Mouse (Mus musculus) stomach, postnatal 0 days (tissue): ENCODE results near the gene Gp6. TPM values are rescaled to one million over a fixed set of nuclear protein-coding genes. Genes with fewer than 3 reads are reported as not detected.

Source experiments
- ATAC-seq: fragments of 200-750 bp; cut with Nextera tagmentation; 2 replicates; pipeline ENCODE4 v1.8.0; 2017; ENCODE audit not compliant: low FRiP score, low TSS enrichment
- DNase-seq: peaks from one replicate; pipeline ENCODE4 v3.0.0-alpha.2; 2016; ENCODE audit warnings: low spot score
- H3K27ac ChIP-seq: fragments of 300-500 bp; sonication (generic); replicated peaks from 2 replicates; pipeline ENCODE4 v1.5.1; 2014; ENCODE audit warnings: mild to moderate bottlenecking, control low read depth
- H3K27me3 ChIP-seq: fragments of 300-500 bp; sonication (generic); 2 replicates; pipeline ENCODE4 v1.6.1; 2014; ENCODE audit warnings: low read length; ENCODE audit not compliant: control insufficient read depth, insufficient read depth
- H3K36me3 ChIP-seq: fragments of 300-500 bp; sonication (generic); 2 replicates; pipeline ENCODE4 v1.6.1; 2014; ENCODE audit warnings: low read length, mixed read lengths; ENCODE audit not compliant: control insufficient read depth, insufficient read depth
- H3K4me1 ChIP-seq: fragments of 300-500 bp; sonication (generic); replicated peaks from 2 replicates; pipeline ENCODE4 v1.6.1; 2014; ENCODE audit warnings: antibody characterized with exemption; ENCODE audit not compliant: control insufficient read depth, insufficient read depth
- H3K4me2 ChIP-seq: fragments of 300-500 bp; sonication (generic); replicated peaks from 2 replicates; pipeline ENCODE4 v1.6.1; 2014; ENCODE audit warnings: low read depth, mild to moderate bottlenecking, control low read depth, moderate library complexity
- H3K4me3 ChIP-seq: fragments of 300-500 bp; sonication (generic); 2 replicates; pipeline ENCODE4 v1.5.1; 2014; ENCODE audit warnings: low read depth, low read length, control low read depth
- H3K9ac ChIP-seq: fragments of 300-500 bp; sonication (generic); 2 replicates; pipeline ENCODE4 v1.6.1; 2014; ENCODE audit warnings: mild to moderate bottlenecking, low read length, control low read depth, mixed read lengths
- H3K9me3 ChIP-seq: fragments of 300-500 bp; sonication (generic); 2 replicates; pipeline ENCODE4 v1.6.1; 2016; ENCODE audit warnings: low read length; ENCODE audit not compliant: control insufficient read depth
- CTCF ChIP-seq: IDR thresholded peaks from 2 replicates; pipeline ENCODE4 v1.5.1; 2016; ENCODE audit warnings: antibody characterized with exemption, low read depth, mild to moderate bottlenecking, moderate library complexity
- EP300 ChIP-seq: optimal IDR thresholded peaks from 2 replicates; pipeline ENCODE3; 2016; ENCODE audit warnings: antibody characterized with exemption
- WGBS: fragments of 180-500 bp; shearing (Covaris S2); extraction: QIAGEN DNeasy Blood & Tissue Kit; methylation state at CpG from one replicate; pipeline ENCODE4 v1.1.7; 2014; 5-methylcytosine and 5-hydroxymethylcytosine counted together
- microRNA-seq: library from miRNA; unstranded; fragments of <30 nt; microRNA quantifications from one replicate; pipeline ENCODE4, GENCODE M21; 2016
- polyA plus RNA-seq: library from polyadenylated mRNA; unstranded; fragments of >200 nt; fragmentation: Nextera tagmentation; extraction: Ambion mirVana; gene quantifications from 2 replicates; pipeline ENCODE4 v1.2.1, GENCODE M21; 2015

Gp6 gene
- polyA plus RNA-seq, 1 experiment from 2014 or later, result 0.01 TPM

GRCm38 (mm10) chr7:4373521-4373920 is 24.0 kb downstream of the Gp6 start:
- Histone ChIP-seq H3K27ac (no peak overlapping the region), H3K4me3 (no peak overlapping the region), H3K27me3 (no peaks in the 10 kb centered on the region), H3K4me2 (no peak overlapping the region), H3K9me3 (no peaks in the 10 kb centered on the region), H3K36me3 (no peaks in the 10 kb centered on the region), H3K9ac (no peak overlapping the region), H3K4me1 (no peaks in the 10 kb centered on the region)
- ATAC-seq (no peak), DNase-seq (no peak)
- 79% methylated on average over 7 of the region's 7 CpGs for WGBS
- TF ChIP-seq EP300 (no peak), CTCF (no peak)

- ATAC-seq (no peak), DNase-seq (no peak)
- TF ChIP-seq CTCF (no peak), EP300 (no peak)
- Histone ChIP-seq H3K9ac (no peak within 1 kb of the TSS), H3K9me3 (no peaks in the 10 kb centered on the region), H3K4me3 (no peak within 1 kb of the TSS), H3K27ac (no peak within 1 kb of the TSS), H3K4me2 (no peak within 1 kb of the TSS), H3K4me1 (no peaks in the 10 kb centered on the region), H3K27me3 (no peaks in the 10 kb centered on the region), H3K36me3 (no peaks in the 10 kb centered on the region)
These were observed 60.0 kb downstream of the Gp6 start, which contains the start of gene Ncr1 for GRCm38 (mm10) chr7:4337509-4337908. Gene Ncr1, plus strand, starts transcription at chr7:4337724.

GRCm38 (mm10) chr7:4323301-4323700 is 74.2 kb downstream of the Gp6 start:
- H3K4me2 ChIP-seq, result no peak overlapping the region
- no peak overlapping the region for H3K4me3 ChIP-seq
- no peaks in the 10 kb centered on the region for H3K4me1 ChIP-seq
- ATAC-seq (no peak), DNase-seq (no peak)
- no peaks in the 10 kb centered on the region for H3K27me3 ChIP-seq
- no peak overlapping the region for H3K27ac ChIP-seq
- WGBS, result 65% methylated on average over 2 of the region's 2 CpGs
- no peaks in the 10 kb centered on the region for H3K9me3 ChIP-seq
- H3K36me3 ChIP-seq, result no peaks in the 10 kb centered on the region
- H3K9ac ChIP-seq, result no peak overlapping the region
- TF ChIP-seq EP300, result no peak
- TF ChIP-seq CTCF, result no peak

Small RNAs within 50 kb of the gene (microRNA-seq; reads per million reads assigned to microRNA genes)
- gene Gm24605 (not detected), gene Gm24752 (not detected), gene Gm25349 (not detected)

Other genes with a start within 250 kb of the Gp6 start
- gene Leng9, start 247.4 kb downstream of the Gp6 start, polyA plus RNA-seq, result 7.4 and 8.5 TPM in 2 replicates
- gene Cdc42ep5, start 232.9 kb downstream of the Gp6 start, polyA plus RNA-seq, result 119 and 121 TPM in 2 replicates
- gene Lilra5, start 160.0 kb downstream of the Gp6 start, polyA plus RNA-seq, result 0.39 and 0.40 TPM in 2 replicates
- 0.08 TPM in 1 of 2 replicates, not detected in the other for gene Ncr1, start 60.0 kb downstream of the Gp6 start, polyA plus RNA-seq
- gene Rdh13, start 47.9 kb upstream of the Gp6 start, polyA plus RNA-seq, result 29.0 and 30.0 TPM in 2 replicates
- 25.2 and 33.3 TPM in 2 replicates for gene Eps8l1, start 62.9 kb upstream of the Gp6 start, polyA plus RNA-seq
- 39.5 and 44.4 TPM in 2 replicates for gene Ppp1r12c, start 103.9 kb upstream of the Gp6 start, polyA plus RNA-seq
- gene Tnnt1, start 118.6 kb upstream of the Gp6 start, polyA plus RNA-seq, result 15.5 and 16.5 TPM in 2 replicates
- gene Tnni3, start 126.5 kb upstream of the Gp6 start, polyA plus RNA-seq, result 24.4 and 30.4 TPM in 2 replicates
- gene Dnaaf3, start 134.7 kb upstream of the Gp6 start, polyA plus RNA-seq, result 0.89 and 0.98 TPM in 2 replicates
- 6.7 and 7.2 TPM in 2 replicates for gene Syt5, start 149.8 kb upstream of the Gp6 start, polyA plus RNA-seq
- gene Ptprh, start 206.3 kb upstream of the Gp6 start, polyA plus RNA-seq, result 1.9 TPM in 2 replicates
- 0.22 and 0.23 TPM in 2 replicates for gene Tmem86b, start 233.7 kb upstream of the Gp6 start, polyA plus RNA-seq